13 mouse cellular contexts compared by ENCODE assay signal in the genomic region with DNA sequence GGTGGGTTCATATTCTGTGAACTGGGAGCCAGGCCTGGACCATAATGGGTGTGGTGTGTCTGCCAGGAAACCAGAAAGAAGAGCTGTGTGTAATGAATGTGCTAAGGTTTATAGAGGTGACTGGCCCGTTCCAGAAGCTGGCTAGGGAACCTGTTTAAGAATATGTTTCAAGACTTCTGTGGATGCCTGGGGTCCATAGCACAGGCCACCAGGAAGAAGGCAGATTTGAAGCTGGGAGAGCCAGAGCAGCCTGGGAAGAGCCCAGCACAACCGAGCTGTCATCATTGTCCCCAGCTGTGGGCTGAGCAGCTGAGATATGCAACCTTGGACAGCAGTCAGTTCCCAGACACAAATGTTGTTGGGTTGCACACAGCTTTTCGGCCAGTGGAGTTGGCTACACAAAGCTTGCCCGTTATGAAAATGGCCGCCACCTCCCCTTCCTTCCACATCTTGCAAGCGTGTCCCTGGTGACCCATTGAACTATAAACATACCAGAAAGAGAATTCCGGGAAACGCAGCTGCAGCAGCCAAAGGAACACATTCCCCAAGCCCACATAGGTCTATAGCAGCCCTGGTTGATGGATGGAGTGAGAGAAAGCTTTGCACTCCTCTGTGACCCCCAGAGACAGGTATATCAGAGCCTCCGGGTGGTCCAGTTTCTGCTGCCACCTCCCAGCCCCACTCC. TPM values are rescaled to one million over a fixed set of nuclear protein-coding genes. Genes with fewer than 3 reads are reported as not detected.
DNase-seq lines count a peak whose midpoint lies in the region; ATAC-seq lines count a peak whose summit lies in the region.
"Had no signal": no experiment of that assay in that cellular context is flagged by ENCODE, and none has a peak within 500 bp of the region (broad histone marks: within the 10 kb centered on the region; RNA-seq: fewer than 3 reads in every experiment).

No protein-coding gene starts in this region.

- H3K4me2 ChIP-seq in forebrain, embryonic 11.5 days (ENCODE audit: low read depth, low read length, severe bottlenecking): no peak overlapping the region
- H3K4me2 ChIP-seq in kidney, embryonic 16.5 days (replicated peaks; ENCODE audit: low read depth, low read length): no peak overlapping the region
- no peak overlapping the region for H3K4me2 ChIP-seq in stomach, embryonic 16.5 days (ENCODE audit: low read depth, low read length)
- H3K4me2 ChIP-seq: liver, embryonic 13.5 days had no signal

- WGBS in forebrain, embryonic 11.5 days: 91% methylated on average over 9 of the region's 9 CpGs
- WGBS in forebrain, embryonic 10.5 days: 92% methylated on average over 9 of the region's 9 CpGs
- 41% methylated on average over 9 of the region's 9 CpGs for WGBS in kidney, embryonic 16.5 days
- WGBS in stomach, embryonic 16.5 days: 39% methylated on average over 9 of the region's 9 CpGs

- H3K4me3 ChIP-seq in forebrain, embryonic 11.5 days (ENCODE audit: low read depth, low read length): no peak overlapping the region
- no peak overlapping the region for H3K4me3 ChIP-seq in forebrain, embryonic 10.5 days
- H3K4me3 ChIP-seq in kidney, embryonic 16.5 days (ENCODE audit: low read length): no peak overlapping the region
- no peak overlapping the region for H3K4me3 ChIP-seq in stomach, embryonic 16.5 days (replicated peaks; ENCODE audit: low read length)
- H3K4me3 ChIP-seq: liver, embryonic 13.5 days had no signal

- no peaks in the 10 kb centered on the region for H3K36me3 ChIP-seq in forebrain, embryonic 11.5 days (ENCODE audit: control insufficient read depth, insufficient read depth, low read length)
- no peaks in the 10 kb centered on the region for H3K36me3 ChIP-seq in forebrain, embryonic 10.5 days (replicated peaks)
- H3K36me3 ChIP-seq in kidney, embryonic 16.5 days (ENCODE audit: insufficient read depth, low read length): no peaks in the 10 kb centered on the region
- H3K36me3 ChIP-seq in stomach, embryonic 16.5 days (ENCODE audit: control insufficient read depth, insufficient read depth, low read length): no peaks in the 10 kb centered on the region
- H3K36me3 ChIP-seq: liver, embryonic 13.5 days had no signal

- no peaks in the 10 kb centered on the region for H3K4me1 ChIP-seq in forebrain, embryonic 11.5 days (replicated peaks; ENCODE audit: control insufficient read depth, insufficient read depth, low read length)
- H3K4me1 ChIP-seq in forebrain, embryonic 10.5 days: peaks cover 10% of the 10 kb centered on the region
- no peaks in the 10 kb centered on the region for H3K4me1 ChIP-seq in kidney, embryonic 16.5 days (ENCODE audit: insufficient read depth, low read length)
- 0 out of 2 replicates have a peak, but pooled peaks cover 4% of the 10 kb centered on the region for H3K4me1 ChIP-seq in stomach, embryonic 16.5 days (ENCODE audit: control insufficient read depth, insufficient read depth, low read length)
- H3K4me1 ChIP-seq: liver, embryonic 13.5 days had no signal

- no peak overlapping the region for H3K27ac ChIP-seq in forebrain, embryonic 11.5 days (ENCODE audit: low read depth, low read length)
- no peak overlapping the region for H3K27ac ChIP-seq in forebrain, embryonic 10.5 days
- H3K27ac ChIP-seq in kidney, embryonic 16.5 days (ENCODE audit: low read length): no peak overlapping the region
- peak overlapping the region; percentile 4; the same call in 1 of the 2 replicates for H3K27ac ChIP-seq in stomach, embryonic 16.5 days (ENCODE audit: low read length)
- H3K27ac ChIP-seq: hindbrain, postnatal 0 days; liver, embryonic 13.5 days had no signal

- ATAC-seq in forebrain, embryonic 11.5 days (replicated peaks; ENCODE audit: low FRiP score): no peak
- ATAC-seq in kidney, embryonic 16.5 days (ENCODE audit: low FRiP score, low TSS enrichment): peak; percentile 46; the same call in 1 of the 2 replicates
- 0 out of 2 replicates have a peak, but pooled peaks have one; percentile 37 for ATAC-seq in stomach, embryonic 16.5 days (ENCODE audit: insufficient read depth, low FRiP score)
- ATAC-seq in megakaryocyte progenitor cell, adult 5-6 weeks (replicated peaks; ENCODE audit: poor library complexity): no peak
- ATAC-seq: hindbrain, postnatal 0 days had no signal

- peak; percentile 42 for DNase-seq in forebrain, embryonic 11.5 days (ENCODE audit: low spot score)
- no peak for DNase-seq in forebrain, embryonic 10.5 days (ENCODE audit: extremely low spot score, low spot score)
- DNase-seq in kidney, postnatal 36 days: no peak
- DNase-seq in urinary bladder, adult 2 months (ENCODE audit: low spot score): peak; percentile 15
- no peak for DNase-seq in urinary bladder, postnatal 36 days (ENCODE audit: low spot score in 2 of 2)
- DNase-seq: cerebellum, postnatal 10 days; layer of hippocampus, adult 9-11 months; liver, embryonic 13.5 days; midbrain, embryonic 14.5 days had no signal

- no peak overlapping the region for H3K9ac ChIP-seq in forebrain, embryonic 11.5 days (ENCODE audit: low read length)
- H3K9ac ChIP-seq in kidney, embryonic 16.5 days (replicated peaks; ENCODE audit: low read length): no peak overlapping the region
- H3K9ac ChIP-seq in stomach, embryonic 16.5 days (ENCODE audit: low read length): no peak overlapping the region
- H3K9ac ChIP-seq: liver, embryonic 13.5 days had no signal

- H3K9me3 ChIP-seq in forebrain, embryonic 11.5 days (ENCODE audit: control insufficient read depth, low read length): no peaks in the 10 kb centered on the region
- no peaks in the 10 kb centered on the region for H3K9me3 ChIP-seq in forebrain, embryonic 10.5 days
- no peaks in the 10 kb centered on the region for H3K9me3 ChIP-seq in kidney, embryonic 16.5 days (ENCODE audit: low read length)
- H3K9me3 ChIP-seq in stomach, embryonic 16.5 days (replicated peaks; ENCODE audit: control insufficient read depth, low read length): no peaks in the 10 kb centered on the region
- H3K9me3 ChIP-seq: liver, embryonic 13.5 days had no signal

- no peaks in the 10 kb centered on the region for H3K27me3 ChIP-seq in forebrain, embryonic 11.5 days (ENCODE audit: control insufficient read depth, insufficient read depth, low read length)
- H3K27me3 ChIP-seq in forebrain, embryonic 10.5 days (ENCODE audit: poor library complexity, severe bottlenecking): no peaks in the 10 kb centered on the region
- H3K27me3 ChIP-seq in kidney, embryonic 16.5 days (ENCODE audit: insufficient read depth, low read length): no peaks in the 10 kb centered on the region
- no peaks in the 10 kb centered on the region for H3K27me3 ChIP-seq in stomach, embryonic 16.5 days (ENCODE audit: control insufficient read depth, insufficient read depth, low read length)
- H3K27me3 ChIP-seq: liver, embryonic 13.5 days had no signal

RNA-seq across cellular contexts. Expression of gene Stx16, which starts 12.4 kb away (rescaled TPM):
- polyA plus RNA-seq in forebrain, embryonic 11.5 days (2014; fragmentation: Nextera tagmentation; extraction: Ambion mirVana): 9.4 and 10.7 TPM in 2 replicates
- 9.7 and 9.8 TPM in 2 replicates for polyA plus RNA-seq in forebrain, embryonic 10.5 days (2016; fragmentation: Nextera tagmentation; extraction: Ambion mirVana)
- polyA plus RNA-seq in kidney, embryonic 16.5 days (2015; fragmentation: Nextera tagmentation; extraction: Ambion mirVana): 11.8 TPM in 2 replicates
- 50.6 and 51.9 TPM in 2 replicates for polyA plus RNA-seq in urinary bladder, adult 2 months (2012; rRNA removed)
- polyA plus RNA-seq in stomach, embryonic 16.5 days (2015; fragmentation: Nextera tagmentation; extraction: Ambion mirVana): 12.8 and 14.8 TPM in 2 replicates
- 26.6 and 29.2 TPM in 2 replicates for total RNA-seq in megakaryocyte progenitor cell, adult 5-6 weeks (2015)
- total RNA-seq in megakaryocyte progenitor cell, adult 5-6 weeks (2017): 19.8 and 30.1 TPM in 2 replicates

RNA-seq across cellular contexts. Expression of gene Npepl1, which starts 46.5 kb away (rescaled TPM):
- 31.2 and 31.5 TPM in 2 replicates for polyA plus RNA-seq in forebrain, embryonic 11.5 days (2014; fragmentation: Nextera tagmentation; extraction: Ambion mirVana)
- 30.0 and 32.1 TPM in 2 replicates for polyA plus RNA-seq in forebrain, embryonic 10.5 days (2016; fragmentation: Nextera tagmentation; extraction: Ambion mirVana)
- 50.5 and 51.9 TPM in 2 replicates for polyA plus RNA-seq in kidney, embryonic 16.5 days (2015; fragmentation: Nextera tagmentation; extraction: Ambion mirVana)
- 80.8 and 95.4 TPM in 2 replicates for polyA plus RNA-seq in urinary bladder, adult 2 months (2012; rRNA removed)
- 46.9 and 55.1 TPM in 2 replicates for polyA plus RNA-seq in stomach, embryonic 16.5 days (2015; fragmentation: Nextera tagmentation; extraction: Ambion mirVana)
- 46.8 and 49.6 TPM in 2 replicates for total RNA-seq in megakaryocyte progenitor cell, adult 5-6 weeks (2015)
- 28.2 and 31.7 TPM in 2 replicates for total RNA-seq in megakaryocyte progenitor cell, adult 5-6 weeks (2017)

Comparison
In these comparisons a context has a peak if more than half of its experiments do, and no peak if none do; other contexts are left out.
1. DNase-seq: peak in forebrain, embryonic 11.5 days (single experiment) and urinary bladder, adult 2 months (single experiment); none in forebrain, embryonic 10.5 days (single experiment), kidney, postnatal 36 days (0 of 2) and urinary bladder, postnatal 36 days (0 of 2).
2. ATAC-seq: peak in kidney, embryonic 16.5 days (single experiment) and stomach, embryonic 16.5 days (single experiment); none in forebrain, embryonic 11.5 days (single experiment) and megakaryocyte progenitor cell, adult 5-6 weeks (single experiment).